Mouse (Mus musculus): ENCODE measurements at regions not wholly inside any gene's neighbourhood (a gene's known extent, or its start where the extent isn't known, plus 50 kb on each side); places are given as distances from the start of the nearest gene placed in this dataset.

DNA sequence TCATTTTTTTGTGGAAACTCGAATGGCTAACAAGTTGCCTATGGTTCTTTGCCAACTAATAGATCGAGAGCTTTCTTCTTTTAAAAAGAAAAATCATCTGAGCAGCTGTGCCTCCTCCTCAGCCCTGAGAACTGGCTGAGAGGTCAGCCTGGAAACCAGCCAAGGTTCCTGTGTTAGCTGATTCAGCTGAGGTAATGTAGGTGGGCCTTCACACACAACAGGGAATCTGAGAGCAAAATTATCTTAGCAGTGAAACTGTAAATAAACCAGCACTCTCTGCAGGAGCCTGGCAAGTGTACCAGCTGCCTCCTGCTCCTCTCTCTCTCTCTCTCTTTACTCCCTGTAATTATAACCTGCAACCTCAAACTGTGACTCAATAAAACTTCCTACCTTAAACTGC is 364.4 kb upstream of the Khdrbs2 start:
- peak; percentile 14 for DNase-seq (ENCODE audit: inconsistent ontology term)

Measured in Muller cell, postnatal 12 days (primary cell).